Mouse (Mus musculus) G1E (cell line): ENCODE data around the gene Gm49333. TPM values are rescaled to one million over a fixed set of nuclear protein-coding genes. Genes with fewer than 3 reads are reported as not detected.

Experiments
- ATAC-seq: 2 replicates; pipeline ENCODE4 v1.8.0; 2016; ENCODE audit warnings: mild to moderate bottlenecking; ENCODE audit not compliant: insufficient number of reproducible peaks, poor library complexity, low FRiP score, severe bottlenecking; ENCODE audit errors: extremely low read depth
- DNase-seq: peaks from one replicate; pipeline ENCODE4 v3.0.0; 2012; ENCODE audit warnings: low spot score
- H3K27me3 ChIP-seq: 2 replicates; pipeline ENCODE4 v1.6.1; 2012; ENCODE audit warnings: mild to moderate bottlenecking, low read length, inconsistent platforms; ENCODE audit not compliant: insufficient read depth
- H3K36me3 ChIP-seq: replicated peaks from 2 replicates; pipeline ENCODE3; 2012; ENCODE audit warnings: mild to moderate bottlenecking, inconsistent platforms
- H3K4me1 ChIP-seq: 2 replicates; pipeline ENCODE4 v1.6.1; 2012; ENCODE audit warnings: low read depth, low read length, inconsistent platforms, mixed read lengths; ENCODE audit not compliant: insufficient read depth
- H3K4me3 ChIP-seq: 2 replicates; pipeline ENCODE4 v1.5.1; 2012; ENCODE audit warnings: low read depth, mild to moderate bottlenecking, inconsistent platforms, low read length, moderate library complexity, mixed read lengths
- H3K9me3 ChIP-seq: replicated peaks from 2 replicates; pipeline ENCODE4 v1.6.1; 2012; ENCODE audit warnings: inconsistent platforms
- CTCF ChIP-seq: IDR thresholded peaks from 2 replicates; pipeline ENCODE4 v1.5.1; 2012; ENCODE audit warnings: low read depth, low read length, inconsistent platforms, mixed read lengths
- GATA1 ChIP-seq: IDR thresholded peaks from 2 replicates; pipeline ENCODE4 v1.6.1; 2012; ENCODE audit warnings: borderline replicate concordance, low read length, inconsistent platforms, mixed read lengths
- GATA2 ChIP-seq: IDR thresholded peaks from 2 replicates; pipeline ENCODE4 v1.6.1; 2012; ENCODE audit warnings: low read depth, low read length, inconsistent platforms, borderline replicate concordance
- POLR2AphosphoS5 ChIP-seq: IDR thresholded peaks from 2 replicates; pipeline ENCODE4 v1.6.1; 2012; ENCODE audit warnings: low read depth, low read length, inconsistent platforms; ENCODE audit not compliant: insufficient replicate concordance
- TAL1 ChIP-seq: conservative IDR thresholded peaks from 2 replicates; pipeline ENCODE4 v1.6.1; 2012; ENCODE audit warnings: low read depth, low read length, inconsistent platforms, mixed read lengths
- polyA plus RNA-seq: library from polyadenylated mRNA; stranded (reverse); fragments of >175 nt; gene quantifications from 2 replicates; pipeline ENCODE4 v1.2.3, GENCODE M21; 2012
- total RNA-seq, 2 experiments: library from RNA; stranded (forward) in 1 of 2; stranded (reverse) in 1 of 2; fragments of 200-1000 nt in 1 of 2; fragments of >200 nt in 1 of 2; fragmentation: Nextera tagmentation in 1 of 2; gene quantifications; 2 replicates each; pipeline ENCODE4 v1.2.3; 2014 to 2017

The Gm49333 gene
- total and polyA plus RNA-seq, 3 experiments, result not detected

DNA sequence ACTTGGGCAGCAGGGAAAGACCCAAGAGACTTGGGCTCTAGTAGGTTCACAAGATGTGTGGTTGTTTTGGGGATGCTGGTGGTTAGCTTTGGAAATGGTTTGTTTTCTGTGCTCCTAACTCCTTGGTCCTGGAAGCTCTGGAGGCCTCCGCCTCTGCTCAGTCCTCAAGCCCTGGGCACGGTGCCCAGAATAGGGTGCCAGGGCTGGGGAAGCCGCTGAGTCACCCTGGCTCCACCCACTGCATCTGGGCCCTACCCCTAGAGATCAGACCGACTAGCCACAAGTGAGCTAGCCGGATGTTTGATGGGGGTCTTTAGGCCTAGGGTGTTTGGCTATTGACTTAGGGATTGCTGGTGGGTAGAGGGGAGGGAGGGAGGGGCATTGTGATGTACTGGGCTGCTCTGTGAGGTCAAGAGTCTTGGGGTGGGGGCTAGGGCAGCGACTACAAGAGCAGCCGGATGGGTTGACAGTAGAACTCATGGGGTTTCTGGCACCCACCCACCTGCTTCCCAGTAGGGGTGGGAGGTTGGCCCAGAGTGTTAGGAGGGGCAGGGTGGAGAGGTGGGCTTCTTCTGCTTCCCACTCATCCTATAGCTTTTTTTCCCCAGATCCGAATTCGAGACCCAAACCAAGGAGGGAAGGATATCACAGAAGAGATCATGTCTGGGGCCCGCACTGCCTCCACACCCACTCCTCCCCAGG is 66.7 kb downstream of the Gm49333 start:
- peaks cover 97% of the 10 kb centered on the region for H3K36me3 ChIP-seq
- no peaks in the 10 kb centered on the region for H3K27me3 ChIP-seq
- no peaks in the 10 kb centered on the region for H3K9me3 ChIP-seq
- no peak for TF ChIP-seq TAL1
- no peak for TF ChIP-seq GATA1
- no peak for TF ChIP-seq CTCF
- peaks cover 77% of the 10 kb centered on the region for H3K4me1 ChIP-seq
- peak overlapping the region; percentile 27; the same call in 1 of the 2 replicates for H3K4me3 ChIP-seq
- DNase-seq (peak; percentile 83), ATAC-seq (no peak)

GRCm38 (mm10) chr16:20690774-20691173 is 79.4 kb downstream of the Gm49333 start:
- no peaks in the 10 kb centered on the region for H3K27me3 ChIP-seq
- H3K4me3 ChIP-seq, result no peak overlapping the region
- TF ChIP-seq TAL1, result peak; percentile 67
- no peak for TF ChIP-seq CTCF
- H3K4me1 ChIP-seq, result peaks cover 93% of the 10 kb centered on the region
- ATAC-seq, result no peak
- H3K9me3 ChIP-seq, result no peaks in the 10 kb centered on the region
- H3K36me3 ChIP-seq, result peaks cover 80% of the 10 kb centered on the region
- DNase-seq, result no peak

DNA sequence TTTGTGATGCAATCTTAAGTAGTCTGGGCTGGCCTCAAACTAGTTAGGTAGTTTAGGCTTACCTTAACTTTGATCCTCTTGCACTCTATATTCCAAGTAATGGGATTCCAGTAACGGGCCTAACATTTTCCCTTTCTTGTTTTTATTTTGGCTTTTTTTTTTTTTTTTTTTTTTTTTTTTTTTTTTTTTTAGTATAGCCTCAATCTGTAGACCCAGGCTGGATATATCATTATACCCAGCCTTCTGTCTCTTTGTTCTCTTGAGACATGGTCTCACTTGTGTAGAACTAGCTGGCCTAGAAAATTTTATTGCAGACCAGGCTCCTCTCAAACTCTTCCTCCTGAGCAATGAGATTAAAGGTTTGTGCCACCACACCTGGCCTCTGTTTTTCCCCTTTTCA is 80.2 kb downstream of the Gm49333 start:
- Histone ChIP-seq H3K4me3 (no peak overlapping the region), H3K4me1 (peaks cover 89% of the 10 kb centered on the region), H3K36me3 (peaks cover 78% of the 10 kb centered on the region), H3K27me3 (no peaks in the 10 kb centered on the region), H3K9me3 (no peaks in the 10 kb centered on the region)
- DNase-seq (no peak), ATAC-seq (no peak)
- TF ChIP-seq GATA2 (no peak), CTCF (no peak), POLR2AphosphoS5 (no peak), GATA1 (no peak), TAL1 (no peak)

DNA sequence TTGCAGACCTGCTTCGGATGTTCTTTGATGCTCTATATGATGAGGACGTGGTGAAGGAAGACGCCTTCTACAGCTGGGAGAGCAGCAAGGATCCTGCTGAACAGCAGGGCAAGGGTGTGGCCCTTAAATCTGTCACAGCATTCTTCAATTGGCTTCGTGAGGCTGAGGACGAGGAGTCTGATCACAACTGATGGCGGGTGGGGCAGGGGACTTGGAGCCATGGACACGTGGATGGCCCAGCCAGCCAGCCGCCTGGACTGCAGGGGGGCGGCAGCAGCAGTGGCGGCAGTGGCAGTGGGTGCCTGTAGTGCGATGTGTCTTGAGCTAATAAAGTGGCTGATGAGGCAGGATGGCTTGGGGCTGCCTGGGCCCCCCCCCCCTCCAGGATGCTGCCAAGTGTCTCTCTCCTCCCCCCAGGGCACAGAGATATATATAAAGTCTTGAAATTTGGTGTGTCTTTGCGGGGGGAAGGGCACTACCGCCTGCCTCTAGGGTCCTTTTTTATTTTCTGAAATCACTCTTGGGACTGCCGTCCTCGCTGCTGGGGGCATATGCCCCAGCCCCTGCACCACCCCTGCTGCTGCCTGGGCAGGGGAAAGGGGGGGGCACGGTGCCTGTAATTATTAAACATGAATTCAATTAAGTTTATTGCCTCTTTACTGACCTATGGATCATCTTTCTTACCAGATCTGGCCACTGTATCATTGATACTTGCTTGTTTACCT is 81.0 kb downstream of the Gm49333 start:
- TF ChIP-seq POLR2AphosphoS5, result no peak
- DNase-seq, result no peak
- H3K4me3 ChIP-seq, result peak overlapping the region; percentile 57; the same call in 1 of the 2 replicates
- H3K4me1 ChIP-seq, result peaks cover 82% of the 10 kb centered on the region
- peaks cover 70% of the 10 kb centered on the region for H3K36me3 ChIP-seq
- no peak for ATAC-seq
- H3K9me3 ChIP-seq, result no peaks in the 10 kb centered on the region
- H3K27me3 ChIP-seq, result no peaks in the 10 kb centered on the region

DNA sequence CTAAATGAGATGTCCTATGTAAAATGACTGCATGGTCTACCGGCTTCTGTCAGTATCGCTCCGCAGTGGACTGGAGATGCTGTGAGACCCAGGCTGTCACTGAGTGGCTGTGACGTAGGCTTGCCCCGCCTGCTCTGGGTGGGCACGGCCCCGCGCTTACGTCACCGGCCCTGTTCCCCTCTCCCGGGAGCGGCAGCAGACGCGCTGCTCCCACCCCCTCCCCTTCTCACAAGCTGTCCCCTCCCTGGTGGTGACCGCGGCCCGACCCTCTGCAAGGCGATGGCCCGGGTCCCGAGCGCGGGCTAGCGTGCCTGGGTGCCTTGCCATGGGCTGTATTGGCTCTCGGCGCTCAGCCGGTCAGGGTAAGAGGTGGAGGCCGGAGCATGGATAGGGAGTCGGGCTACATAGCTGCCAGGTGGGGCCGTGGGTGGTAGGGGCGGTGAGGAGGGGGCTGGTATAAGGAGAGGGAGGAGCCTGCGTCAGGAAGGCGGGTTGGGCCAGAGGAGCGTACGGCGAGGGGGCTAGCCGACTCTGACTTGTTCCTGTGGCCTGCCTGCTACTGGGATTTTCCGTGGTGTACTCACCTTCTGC is 81.8 kb downstream of the Gm49333 start, which contains the start of gene Fam131a:
Gene Fam131a, plus strand, starts transcription at position 131 of the 591 bp plus-strand sequence.
- ATAC-seq (peak; percentile 93), DNase-seq (peak; percentile 86)
- H3K4me3 ChIP-seq, result peak within 1 kb of the TSS; percentile 79
- H3K36me3 ChIP-seq, result peaks cover 65% of the 10 kb centered on the region
- H3K9me3 ChIP-seq, result no peaks in the 10 kb centered on the region
- H3K27me3 ChIP-seq, result no peaks in the 10 kb centered on the region
- peaks cover 76% of the 10 kb centered on the region for H3K4me1 ChIP-seq
- peak; percentile 85 for TF ChIP-seq POLR2AphosphoS5
- TF ChIP-seq GATA1, result no peak

GRCm38 (mm10) chr16:20694781-20695180 is 83.4 kb downstream of the Gm49333 start:
- Histone ChIP-seq H3K4me3 (no peak overlapping the region; the same call in 1 of the 2 replicates), H3K36me3 (peaks cover 64% of the 10 kb centered on the region), H3K4me1 (peaks cover 63% of the 10 kb centered on the region), H3K9me3 (no peaks in the 10 kb centered on the region), H3K27me3 (no peaks in the 10 kb centered on the region)
- no peak for ATAC-seq
- TF ChIP-seq GATA2 (no peak), TAL1 (no peak), CTCF (no peak), GATA1 (no peak), POLR2AphosphoS5 (no peak)
- DNase-seq, result no peak

Other genes with a start within 250 kb of the Gm49333 start
- 59.5 and 76.4 TPM in 2 replicates for gene Abcc5, start 185.2 kb upstream of the Gm49333 start, total RNA-seq (2014; fragmentation: Nextera tagmentation)
- gene Abcc5, start 185.2 kb upstream of the Gm49333 start, total RNA-seq (2017), result 20.7 and 24.6 TPM in 2 replicates
- 3.2 and 3.6 TPM in 2 replicates for gene Abcc5, start 185.2 kb upstream of the Gm49333 start, polyA plus RNA-seq
- 40.5 and 43.6 TPM in 2 replicates for gene Eif2b5, start 112.8 kb upstream of the Gm49333 start, total RNA-seq (2014; fragmentation: Nextera tagmentation)
- 105 and 107 TPM in 2 replicates for gene Eif2b5, start 112.8 kb upstream of the Gm49333 start, total RNA-seq (2017)
- gene Eif2b5, start 112.8 kb upstream of the Gm49333 start, polyA plus RNA-seq, result 24.8 and 25.5 TPM in 2 replicates
- gene Dvl3, start 94.6 kb upstream of the Gm49333 start, total RNA-seq (2014; fragmentation: Nextera tagmentation), result 51.8 and 57.2 TPM in 2 replicates
- 2.8 and 3.0 TPM in 2 replicates for gene Dvl3, start 94.6 kb upstream of the Gm49333 start, total RNA-seq (2017)
- 26.9 and 28.2 TPM in 2 replicates for gene Dvl3, start 94.6 kb upstream of the Gm49333 start, polyA plus RNA-seq
- gene Ap2m1, start 76.1 kb upstream of the Gm49333 start, total RNA-seq (2014; fragmentation: Nextera tagmentation), result 302 and 342 TPM in 2 replicates
- 173 and 186 TPM in 2 replicates for gene Ap2m1, start 76.1 kb upstream of the Gm49333 start, total RNA-seq (2017)
- 67.5 and 73.4 TPM in 2 replicates for gene Ap2m1, start 76.1 kb upstream of the Gm49333 start, polyA plus RNA-seq
- gene Abcf3, start 63.0 kb upstream of the Gm49333 start, total RNA-seq (2014; fragmentation: Nextera tagmentation), result 34.6 and 35.1 TPM in 2 replicates
- gene Abcf3, start 63.0 kb upstream of the Gm49333 start, total RNA-seq (2017), result 66.1 and 70.1 TPM in 2 replicates
- gene Abcf3, start 63.0 kb upstream of the Gm49333 start, polyA plus RNA-seq, result 21.1 and 22.1 TPM in 2 replicates
- not detected in 2 replicates for gene Vwa5b2, start 22.1 kb upstream of the Gm49333 start, total RNA-seq (2014; fragmentation: Nextera tagmentation)
- gene Vwa5b2, start 22.1 kb upstream of the Gm49333 start, total RNA-seq (2017), result 0.29 TPM in 1 of 2 replicates, not detected in the other
- 0.02 and 0.07 TPM in 2 replicates for gene Vwa5b2, start 22.1 kb upstream of the Gm49333 start, polyA plus RNA-seq
- 16.4 and 22.1 TPM in 2 replicates for gene Eef1akmt4, start within 50 bp of the Gm49333 start, total RNA-seq (2014; fragmentation: Nextera tagmentation)
- gene Eef1akmt4, start within 50 bp of the Gm49333 start, total RNA-seq (2017), result 9.8 and 11.5 TPM in 2 replicates
- 6.0 and 8.7 TPM in 2 replicates for gene Eef1akmt4, start within 50 bp of the Gm49333 start, polyA plus RNA-seq
- 36.3 and 45.6 TPM in 2 replicates for gene Alg3, start 125 bp downstream of the Gm49333 start, total RNA-seq (2014; fragmentation: Nextera tagmentation)
- 9.9 and 12.0 TPM in 2 replicates for gene Alg3, start 125 bp downstream of the Gm49333 start, total RNA-seq (2017)
- gene Alg3, start 125 bp downstream of the Gm49333 start, polyA plus RNA-seq, result 5.5 and 12.8 TPM in 2 replicates
- gene Camk2n2, start 9.7 kb downstream of the Gm49333 start, total RNA-seq (2014; fragmentation: Nextera tagmentation), result not detected in 2 replicates
- 0.22 and 0.58 TPM in 2 replicates for gene Camk2n2, start 9.7 kb downstream of the Gm49333 start, total RNA-seq (2017)
- gene Camk2n2, start 9.7 kb downstream of the Gm49333 start, polyA plus RNA-seq, result 1.1 and 1.2 TPM in 2 replicates
- gene Ece2, start 18.2 kb downstream of the Gm49333 start, total RNA-seq (2014; fragmentation: Nextera tagmentation), result 0.58 TPM in 1 of 2 replicates, not detected in the other
- gene Ece2, start 18.2 kb downstream of the Gm49333 start, total RNA-seq (2017), result 0.12 and 0.16 TPM in 2 replicates
- not detected in 2 replicates for gene Ece2, start 18.2 kb downstream of the Gm49333 start, polyA plus RNA-seq
- 175 and 205 TPM in 2 replicates for gene Psmd2, start 40.0 kb downstream of the Gm49333 start, total RNA-seq (2014; fragmentation: Nextera tagmentation)
- 246 and 273 TPM in 2 replicates for gene Psmd2, start 40.0 kb downstream of the Gm49333 start, total RNA-seq (2017)
- 349 and 352 TPM in 2 replicates for gene Psmd2, start 40.0 kb downstream of the Gm49333 start, polyA plus RNA-seq
- gene Eif4g1, start 56.7 kb downstream of the Gm49333 start, total RNA-seq (2014; fragmentation: Nextera tagmentation), result 325 and 411 TPM in 2 replicates
- gene Eif4g1, start 56.7 kb downstream of the Gm49333 start, total RNA-seq (2017), result 257 and 270 TPM in 2 replicates
- 957 and 1,213 TPM in 2 replicates for gene Eif4g1, start 56.7 kb downstream of the Gm49333 start, polyA plus RNA-seq
- 3.1 and 3.9 TPM in 2 replicates for gene Fam131a, start 81.6 kb downstream of the Gm49333 start, total RNA-seq (2014; fragmentation: Nextera tagmentation)
- gene Fam131a, start 81.6 kb downstream of the Gm49333 start, total RNA-seq (2017), result 1.2 and 2.6 TPM in 2 replicates
- gene Fam131a, start 81.6 kb downstream of the Gm49333 start, polyA plus RNA-seq, result 9.5 and 10.1 TPM in 2 replicates
- gene Polr2h, start 106.1 kb downstream of the Gm49333 start, total RNA-seq (2014; fragmentation: Nextera tagmentation), result 17.5 and 22.7 TPM in 2 replicates
- gene Polr2h, start 106.1 kb downstream of the Gm49333 start, total RNA-seq (2017), result 95.7 and 97.6 TPM in 2 replicates
- 3.3 and 6.1 TPM in 2 replicates for gene Polr2h, start 106.1 kb downstream of the Gm49333 start, polyA plus RNA-seq
- 25.8 and 26.7 TPM in 2 replicates for gene Clcn2, start 106.1 kb downstream of the Gm49333 start, total RNA-seq (2014; fragmentation: Nextera tagmentation)
- gene Clcn2, start 106.1 kb downstream of the Gm49333 start, total RNA-seq (2017), result 16.4 and 23.3 TPM in 2 replicates
- gene Clcn2, start 106.1 kb downstream of the Gm49333 start, polyA plus RNA-seq, result 32.6 and 55.5 TPM in 2 replicates
- not detected in 2 replicates for gene Chrd, start 121.5 kb downstream of the Gm49333 start, total RNA-seq (2014; fragmentation: Nextera tagmentation)
- gene Chrd, start 121.5 kb downstream of the Gm49333 start, total RNA-seq (2017), result 0.05 and 0.06 TPM in 2 replicates
- not detected in 2 replicates for gene Chrd, start 121.5 kb downstream of the Gm49333 start, polyA plus RNA-seq
- not detected in 2 replicates for gene Thpo, start 122.9 kb downstream of the Gm49333 start, total RNA-seq (2014; fragmentation: Nextera tagmentation)
- gene Thpo, start 122.9 kb downstream of the Gm49333 start, total RNA-seq (2017), result not detected in 2 replicates
- gene Thpo, start 122.9 kb downstream of the Gm49333 start, polyA plus RNA-seq, result not detected in 2 replicates